In the genomic region with DNA sequence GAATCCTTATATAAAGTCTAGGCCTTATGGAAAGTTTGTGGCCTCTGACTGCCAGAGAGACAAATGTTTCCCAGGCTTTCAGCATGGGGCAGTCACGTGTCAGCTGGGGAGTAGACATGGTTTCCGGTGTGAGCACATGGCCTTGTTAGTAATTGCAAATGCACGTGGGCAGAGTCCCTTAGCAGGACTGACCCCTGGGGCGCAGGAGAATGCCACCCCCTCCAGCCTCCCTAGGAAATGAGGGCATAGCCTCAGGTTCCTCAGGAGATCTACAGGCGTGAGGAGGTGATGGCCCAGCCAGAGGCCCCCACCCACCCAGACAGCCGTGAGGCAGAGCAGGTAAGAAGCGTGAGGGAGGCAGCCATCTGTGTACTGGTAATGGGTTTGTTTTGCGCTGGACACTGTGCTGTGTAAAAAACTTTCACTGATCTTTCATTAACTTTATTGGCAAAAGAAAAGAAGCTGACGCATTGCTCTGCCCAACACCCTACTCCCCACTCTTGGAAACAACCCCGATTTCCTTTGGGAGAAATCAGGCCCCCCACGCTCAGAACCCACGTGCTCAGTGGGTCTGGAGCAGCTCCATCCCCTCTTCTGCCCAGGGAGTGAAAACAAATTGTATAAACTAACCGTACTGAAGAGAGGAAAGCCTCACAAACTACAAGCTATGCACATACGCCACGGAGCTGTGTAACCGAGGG, we compare ENCODE assay signal across 8 mouse cellular contexts. TPM values are rescaled to one million over a fixed set of nuclear protein-coding genes. Genes with fewer than 3 reads are reported as not detected.
DNase-seq lines count a peak whose midpoint lies in the region; ATAC-seq lines count a peak whose summit lies in the region.

No protein-coding gene starts in this region.

- no peaks in the 10 kb centered on the region for H3K27me3 ChIP-seq in embryonic facial prominence, embryonic 14.5 days (replicated peaks; ENCODE audit: control insufficient read depth, insufficient read depth, low read length)
- H3K27me3 ChIP-seq in intestine, embryonic 15.5 days (replicated peaks) = no peaks in the 10 kb centered on the region

- H3K36me3 ChIP-seq in embryonic facial prominence, embryonic 14.5 days (ENCODE audit: control insufficient read depth, insufficient read depth, low read length) = no peaks in the 10 kb centered on the region
- H3K36me3 ChIP-seq in intestine, embryonic 15.5 days = no peaks in the 10 kb centered on the region

- peak; percentile 46 to 56 for DNase-seq in left cerebral cortex, adult 18-20 months (ENCODE audit: low spot score in 2 of 2)
- no peak for DNase-seq in left cerebral cortex, adult 11 months (ENCODE audit: low spot score)
- DNase-seq in embryonic facial prominence, embryonic 14.5 days (ENCODE audit: low spot score) = peak; percentile 56
- DNase-seq in lung, postnatal 4 days = peak; percentile 31 to 48
- no peak for DNase-seq in urinary bladder, postnatal 25 days (ENCODE audit: low spot score)
- DNase-seq in thymus, adult 18-20 months = no peak
- no peak for DNase-seq in left cerebral cortex, postnatal 4 days

- 39% methylated on average over 16 of the region's 16 CpGs for WGBS in embryonic facial prominence, embryonic 14.5 days
- WGBS in intestine, embryonic 15.5 days = 41% methylated on average over 16 of the region's 16 CpGs

- no peak overlapping the region for H3K4me3 ChIP-seq in embryonic facial prominence, embryonic 14.5 days (ENCODE audit: low read depth, low read length)
- no peak overlapping the region for H3K4me3 ChIP-seq in intestine, embryonic 15.5 days (replicated peaks)

- intact Hi-C loops in left cerebral cortex, postnatal 4 days (cut with DNase I) = loop anchor here (10.0 kb wide), 1 partner anchor 145 kb away; no protein-coding TSS in a partner anchor

- peak overlapping the region; percentile 80 for H3K27ac ChIP-seq in embryonic facial prominence, embryonic 14.5 days (replicated peaks; ENCODE audit: low read depth, low read length)
- H3K27ac ChIP-seq in intestine, embryonic 15.5 days = peak overlapping the region; percentile 76

- H3K4me1 ChIP-seq in embryonic facial prominence, embryonic 14.5 days (ENCODE audit: control insufficient read depth, insufficient read depth, low read length) = peaks cover 36% of the 10 kb centered on the region
- peaks cover 32% of the 10 kb centered on the region for H3K4me1 ChIP-seq in intestine, embryonic 15.5 days (replicated peaks)

- ATAC-seq in embryonic facial prominence, embryonic 14.5 days (ENCODE audit: low read depth) = 0 out of 2 replicates have a peak, but pooled peaks have one; percentile 12
- peak; percentile 51; the same call in 1 of the 2 replicates for ATAC-seq in intestine, embryonic 15.5 days

- H3K4me2 ChIP-seq in embryonic facial prominence, embryonic 14.5 days (ENCODE audit: low read depth, low read length) = 0 out of 2 replicates have a peak overlapping the region, but pooled peaks have one; percentile 3
- H3K4me2 ChIP-seq in intestine, embryonic 15.5 days (replicated peaks) = no peak overlapping the region

- H3K9me3 ChIP-seq in embryonic facial prominence, embryonic 14.5 days (ENCODE audit: control insufficient read depth, low read length) = no peaks in the 10 kb centered on the region
- H3K9me3 ChIP-seq in intestine, embryonic 15.5 days = no peaks in the 10 kb centered on the region

- 0 out of 2 replicates have a peak overlapping the region, but pooled peaks have one; percentile 41 for H3K9ac ChIP-seq in embryonic facial prominence, embryonic 14.5 days (ENCODE audit: low read depth, low read length)
- H3K9ac ChIP-seq in intestine, embryonic 15.5 days = no peak overlapping the region

RNA-seq across cellular contexts. Expression of a gene that starts 35.8 kb away (rescaled TPM):
- 1 to 10 TPM; 2.5 TPM for total RNA-seq in left cerebral cortex, adult 18-20 months (2021)
- 57.9 and 62.6 TPM in 2 replicates for polyA plus RNA-seq in embryonic facial prominence, embryonic 14.5 days (2014; fragmentation: Nextera tagmentation; extraction: Ambion mirVana)
- polyA plus RNA-seq in intestine, embryonic 15.5 days (2015; fragmentation: Nextera tagmentation; extraction: Ambion mirVana) = 36.8 and 38.5 TPM in 2 replicates
- total RNA-seq in left cerebral cortex, postnatal 4 days (2021) = 1 to 10 TPM; 4.7 to 7.2 TPM

RNA-seq across cellular contexts. Expression of a gene that starts 48.6 kb away (rescaled TPM):
- 100 to 1,000 TPM; 111 to 112 TPM for total RNA-seq in left cerebral cortex, adult 18-20 months (2021)
- polyA plus RNA-seq in embryonic facial prominence, embryonic 14.5 days (2014; fragmentation: Nextera tagmentation; extraction: Ambion mirVana) = 12.4 and 14.1 TPM in 2 replicates
- 10.3 and 11.7 TPM in 2 replicates for polyA plus RNA-seq in intestine, embryonic 15.5 days (2015; fragmentation: Nextera tagmentation; extraction: Ambion mirVana)
- 100 to 1,000 TPM; 158 to 162 TPM for total RNA-seq in left cerebral cortex, postnatal 4 days (2021)

Comparison
In these comparisons a context has a peak if more than half of its experiments do, and no peak if none do; other contexts are left out.
1. DNase-seq: peak in left cerebral cortex, adult 18-20 months (2 of 2), embryonic facial prominence, embryonic 14.5 days (single experiment) and lung, postnatal 4 days (2 of 2); none in left cerebral cortex, adult 11 months (single experiment), urinary bladder, postnatal 25 days (single experiment), thymus, adult 18-20 months (0 of 2) and left cerebral cortex, postnatal 4 days (single experiment).